Mouse (Mus musculus) neural tube, embryonic 12.5 days (tissue): ENCODE data around the gene Hic2. TPM values are rescaled to one million over a fixed set of nuclear protein-coding genes. Genes with fewer than 3 reads are reported as not detected.

Experiments used
- ATAC-seq: fragments of 200-750 bp; cut with Nextera tagmentation; 2 replicates; pipeline ENCODE4 v1.8.0; 2017; ENCODE audit warnings: low read depth, mild to moderate bottlenecking, moderate TSS enrichment, moderate library complexity; ENCODE audit not compliant: low FRiP score
- H3K27ac ChIP-seq: fragments of 300-500 bp; sonication (generic); 2 replicates; pipeline ENCODE4 v1.5.1; 2016
- H3K27me3 ChIP-seq: fragments of 300-500 bp; sonication (generic); replicated peaks from 2 replicates; pipeline ENCODE4 v1.6.1; 2016; ENCODE audit warnings: mild to moderate bottlenecking
- H3K36me3 ChIP-seq: fragments of 300-500 bp; sonication (generic); 2 replicates; pipeline ENCODE4 v1.6.1; 2016; ENCODE audit warnings: mild to moderate bottlenecking
- H3K4me1 ChIP-seq: fragments of 300-500 bp; sonication (generic); 2 replicates; pipeline ENCODE4 v1.6.1; 2016
- H3K4me2 ChIP-seq: fragments of 300-500 bp; sonication (generic); replicated peaks from 2 replicates; pipeline ENCODE4 v1.6.1; 2016; ENCODE audit warnings: mild to moderate bottlenecking
- H3K4me3 ChIP-seq: fragments of 300-500 bp; sonication (generic); 2 replicates; pipeline ENCODE4 v1.5.1; 2016
- H3K9ac ChIP-seq: fragments of 300-500 bp; sonication (generic); 2 replicates; pipeline ENCODE4 v1.6.1; 2016; ENCODE audit warnings: mild to moderate bottlenecking
- H3K9me3 ChIP-seq: fragments of 300-500 bp; sonication (generic); 2 replicates; pipeline ENCODE4 v1.6.1; 2016; ENCODE audit warnings: mild to moderate bottlenecking
- WGBS: fragments of 180-500 bp; shearing (Covaris S2); methylation state at CpG from one replicate; pipeline ENCODE4 v1.1.7; 2016; 5-methylcytosine and 5-hydroxymethylcytosine counted together
- polyA plus RNA-seq: library from polyadenylated mRNA; unstranded; fragments of >200 nt; fragmentation: Nextera tagmentation; extraction: Ambion mirVana; gene quantifications from 2 replicates; pipeline ENCODE4 v1.2.1, GENCODE M21; 2016

Gene Hic2
- polyA plus RNA-seq, 1 experiment from 2014 or later = 12.4 TPM

- 2% methylated on average over 2 of the region's 2 CpGs for WGBS
- Histone ChIP-seq H3K27me3 (no peaks in the 10 kb centered on the region), H3K4me2 (no peak overlapping the region), H3K4me3 (no peak overlapping the region), H3K9ac (no peak overlapping the region), H3K4me1 (no peaks in the 10 kb centered on the region), H3K27ac (no peak overlapping the region), H3K9me3 (no peaks in the 10 kb centered on the region), H3K36me3 (peaks cover 71% of the 10 kb centered on the region)
- ATAC-seq = no peak
Measured at GRCm38 (mm10) chr16:17292751-17293150, 59.4 kb downstream of the Hic2 start.

DNA sequence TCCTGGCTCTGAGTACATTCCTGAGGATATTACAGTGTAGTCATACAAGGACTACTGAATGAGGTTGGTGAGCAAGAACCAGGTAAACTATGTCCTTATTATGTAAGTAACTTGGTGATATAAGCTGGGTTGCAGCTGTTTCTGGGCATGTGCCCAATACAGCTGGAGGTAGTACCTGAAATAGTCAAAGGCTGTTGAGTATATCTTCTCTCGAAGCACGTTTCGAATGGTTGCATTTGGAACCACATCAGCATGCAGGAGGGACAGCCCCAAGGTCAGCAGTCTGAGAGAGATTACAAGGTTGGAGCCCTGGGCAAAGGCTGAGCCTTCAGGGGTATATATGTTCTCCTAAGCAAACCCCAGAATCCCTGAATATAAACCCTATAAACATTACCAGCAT, 67.4 kb downstream of the Hic2 start:
- Histone ChIP-seq H3K4me1 (no peaks in the 10 kb centered on the region), H3K36me3 (peaks cover 88% of the 10 kb centered on the region), H3K9me3 (no peaks in the 10 kb centered on the region), H3K4me3 (no peak overlapping the region), H3K9ac (no peak overlapping the region), H3K27me3 (no peaks in the 10 kb centered on the region), H3K4me2 (no peak overlapping the region), H3K27ac (no peak overlapping the region)
- ATAC-seq = no peak
- 92% methylated on average over 3 of the region's 3 CpGs for WGBS

DNA sequence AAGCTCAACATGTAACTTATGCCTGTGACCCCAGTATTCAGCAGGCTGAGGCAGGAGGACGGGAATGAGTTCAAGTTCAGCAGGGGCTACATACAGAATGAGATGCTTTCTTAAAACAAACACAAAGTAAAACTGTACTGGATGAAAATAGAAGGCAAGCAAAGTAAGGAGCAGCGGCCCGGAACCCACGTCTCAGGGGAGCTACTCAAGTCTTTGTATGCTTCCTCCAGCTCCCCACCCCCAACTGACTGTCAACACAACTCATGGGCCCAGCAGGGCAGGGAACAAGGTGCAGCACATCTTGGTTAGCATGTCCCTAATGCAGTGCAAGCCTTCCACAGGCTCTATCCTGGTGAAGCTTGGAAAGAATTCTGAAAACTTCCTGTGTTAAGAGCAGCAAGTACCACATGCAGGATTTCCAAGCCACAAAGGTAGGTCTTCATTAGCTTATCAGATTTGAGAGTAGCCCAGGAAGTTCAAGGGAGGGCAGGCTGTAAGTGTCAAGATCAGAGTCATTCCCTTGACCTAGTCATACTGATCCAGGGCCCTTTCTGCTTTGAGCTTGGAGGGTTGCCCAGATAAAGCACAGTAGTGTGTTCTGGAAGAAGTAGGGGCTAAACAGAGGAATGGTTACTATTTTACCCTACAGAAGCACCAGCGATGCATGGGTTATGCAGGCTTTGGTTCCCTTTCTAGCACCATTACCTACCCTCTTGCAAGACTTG, 70.3 kb downstream of the Hic2 start:
- Histone ChIP-seq H3K9ac (no peak overlapping the region), H3K4me3 (no peak overlapping the region), H3K9me3 (no peaks in the 10 kb centered on the region), H3K4me2 (no peak overlapping the region), H3K36me3 (peaks cover 84% of the 10 kb centered on the region), H3K27me3 (no peaks in the 10 kb centered on the region), H3K27ac (no peak overlapping the region), H3K4me1 (no peaks in the 10 kb centered on the region)
- no peak for ATAC-seq
- WGBS = 87% methylated on average over 5 of the region's 5 CpGs

GRCm38 (mm10) chr16:17307461-17307860, 74.1 kb downstream of the Hic2 start:
- Histone ChIP-seq H3K36me3 (peaks cover 86% of the 10 kb centered on the region), H3K4me2 (no peak overlapping the region), H3K27me3 (no peaks in the 10 kb centered on the region), H3K27ac (no peak overlapping the region), H3K4me1 (no peaks in the 10 kb centered on the region), H3K9me3 (no peaks in the 10 kb centered on the region), H3K9ac (no peak overlapping the region), H3K4me3 (no peak overlapping the region)
- no peak for ATAC-seq
- WGBS = 95% methylated on average over 5 of the region's 5 CpGs

- H3K27me3 ChIP-seq = no peaks in the 10 kb centered on the region
- H3K27ac ChIP-seq = no peak overlapping the region
- H3K4me1 ChIP-seq = no peaks in the 10 kb centered on the region
- H3K36me3 ChIP-seq = peaks cover 88% of the 10 kb centered on the region
- H3K9ac ChIP-seq = no peak overlapping the region
- no peak overlapping the region for H3K4me3 ChIP-seq
- 92% methylated on average over 10 of the region's 10 CpGs for WGBS
- H3K4me2 ChIP-seq = no peak overlapping the region
- H3K9me3 ChIP-seq = no peaks in the 10 kb centered on the region
- no peak for ATAC-seq
Measured at GRCm38 (mm10) chr16:17309036-17309435, 75.7 kb downstream of the Hic2 start.

DNA sequence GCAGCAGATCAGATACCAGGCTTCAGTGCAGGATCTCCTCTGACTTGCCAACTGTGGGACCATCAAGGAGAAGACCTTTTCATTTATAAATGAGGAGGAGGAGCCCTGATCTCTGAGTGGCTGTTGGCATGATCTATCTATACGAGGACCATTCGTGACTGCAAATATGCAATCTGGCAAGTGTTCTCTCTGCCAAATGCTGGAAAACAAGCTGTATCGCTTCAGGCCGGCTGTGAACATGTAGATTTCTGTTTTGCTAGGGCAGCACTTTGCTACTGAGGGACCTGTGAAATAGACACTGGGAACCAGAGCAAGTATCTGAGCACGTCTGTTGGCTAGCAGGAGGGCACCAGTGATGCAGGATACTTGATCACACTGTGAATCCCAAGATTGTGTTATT, 79.2 kb downstream of the Hic2 start:
- Histone ChIP-seq H3K9ac (no peak overlapping the region), H3K9me3 (no peaks in the 10 kb centered on the region), H3K4me1 (no peaks in the 10 kb centered on the region), H3K27ac (no peak overlapping the region), H3K4me3 (no peak overlapping the region), H3K27me3 (no peaks in the 10 kb centered on the region), H3K4me2 (no peak overlapping the region), H3K36me3 (peaks cover 91% of the 10 kb centered on the region)
- WGBS = 93% methylated on average over 5 of the region's 5 CpGs
- ATAC-seq = no peak

Other genes with a start within 250 kb of the Hic2 start
- 95.0 and 98.6 TPM in 2 replicates for gene Ypel1, start 163.9 kb upstream of the Hic2 start, polyA plus RNA-seq
- 159 and 161 TPM in 2 replicates for gene Ppil2, start 122.3 kb upstream of the Hic2 start, polyA plus RNA-seq
- gene 2610318N02Rik, start 108.4 kb upstream of the Hic2 start, polyA plus RNA-seq = 66.0 and 66.3 TPM in 2 replicates
- gene Sdf2l1, start 101.2 kb upstream of the Hic2 start, polyA plus RNA-seq = 61.5 and 79.9 TPM in 2 replicates
- 21.4 and 23.0 TPM in 2 replicates for gene Ydjc, start 89.0 kb upstream of the Hic2 start, polyA plus RNA-seq
- gene Ccdc116, start 86.3 kb upstream of the Hic2 start, polyA plus RNA-seq = 1.4 and 1.5 TPM in 2 replicates
- gene Ube2l3, start 30.9 kb upstream of the Hic2 start, polyA plus RNA-seq = 342 and 364 TPM in 2 replicates
- gene Rimbp3, start 25.0 kb upstream of the Hic2 start, polyA plus RNA-seq = 1.8 and 2.1 TPM in 2 replicates
- gene Tmem191c, start 42.5 kb downstream of the Hic2 start, polyA plus RNA-seq = 22.8 and 23.1 TPM in 2 replicates
- gene Serpind1, start 97.8 kb downstream of the Hic2 start, polyA plus RNA-seq = 0.35 and 0.41 TPM in 2 replicates
- gene Snap29, start 172.4 kb downstream of the Hic2 start, polyA plus RNA-seq = 18.1 and 19.8 TPM in 2 replicates
- 56.2 and 61.8 TPM in 2 replicates for gene Pi4ka, start 172.7 kb downstream of the Hic2 start, polyA plus RNA-seq
- 91.0 and 102 TPM in 2 replicates for gene Crkl, start 218.4 kb downstream of the Hic2 start, polyA plus RNA-seq